Mouse (Mus musculus) c-Kit-positive CD71-positive TER-119-negative erythroid progenitor cells, embryonic 14.5 days (primary cell): ENCODE results near the gene Pih1d1.
"Not testable (repeated sequence)": the region's sequence is repeated elsewhere in the genome, so short reads cannot be mapped to it uniquely, and the experiment has no call there.

Source experiments
- DNase-seq: peaks from one replicate; pipeline ENCODE4 v3.0.0-alpha.2; 2013; ENCODE audit warnings: low read depth

The Pih1d1 gene

GRCm38 (mm10) chr7:45169495-45169894, 15.4 kb downstream of the Pih1d1 start:
- DNase-seq, result no peak

DNA sequence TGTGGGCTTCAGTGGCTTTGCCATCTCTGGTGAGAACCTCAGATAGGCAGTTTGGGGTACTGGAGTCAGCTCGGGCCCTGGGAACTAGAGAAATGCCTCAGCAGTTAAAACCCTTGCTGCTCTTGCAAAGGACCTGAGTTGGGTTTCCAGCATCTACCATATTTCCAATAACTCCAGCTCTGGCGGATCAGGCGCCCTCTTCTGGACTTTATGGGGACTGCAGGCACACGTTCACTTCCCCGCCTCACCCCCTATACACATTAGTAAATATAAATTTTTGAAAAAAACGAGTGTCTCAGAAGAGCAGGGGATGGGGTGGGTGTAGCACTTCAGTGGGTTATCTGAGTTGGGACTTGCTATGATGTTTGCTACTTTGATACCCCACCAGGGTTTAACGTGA, 18.9 kb downstream of the Pih1d1 start:
- no peak for DNase-seq

- not testable (repeated sequence) for DNase-seq
These were observed 19.7 kb downstream of the Pih1d1 start for GRCm38 (mm10) chr7:45173772-45174171.

DNA sequence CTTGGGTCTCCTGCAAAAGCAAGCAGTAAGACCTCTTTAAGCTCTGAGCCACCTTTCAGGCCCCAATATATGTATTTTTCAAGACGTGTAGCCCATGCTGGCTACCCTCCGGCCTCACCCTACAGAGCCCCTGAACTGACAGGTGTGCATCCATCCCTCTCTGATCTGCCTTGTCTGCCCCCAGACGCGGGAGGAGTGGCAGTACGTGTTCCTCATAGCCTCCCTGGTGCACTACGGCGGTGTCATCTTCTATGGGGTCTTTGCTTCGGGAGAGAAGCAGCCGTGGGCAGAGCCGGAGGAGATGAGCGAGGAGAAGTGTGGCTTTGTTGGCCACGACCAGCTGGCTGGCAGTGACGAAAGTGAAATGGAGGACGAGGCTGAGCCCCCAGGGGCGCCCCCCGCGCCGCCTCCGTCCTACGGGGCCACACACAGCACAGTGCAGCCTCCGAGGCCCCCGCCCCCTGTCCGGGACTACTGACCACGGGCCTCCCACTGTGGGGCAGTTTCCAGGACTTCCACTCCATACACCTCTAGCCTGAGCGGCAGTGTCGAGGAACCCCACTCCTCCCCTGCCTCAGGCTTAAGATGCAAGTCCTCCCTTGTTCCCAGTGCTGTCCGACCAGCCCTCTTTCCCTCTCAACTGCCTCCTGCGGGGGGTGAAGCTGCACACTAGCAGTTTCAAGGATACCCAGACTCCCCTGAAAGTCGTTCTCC, 20.6 kb downstream of the Pih1d1 start:
- DNase-seq, result no peak

DNA sequence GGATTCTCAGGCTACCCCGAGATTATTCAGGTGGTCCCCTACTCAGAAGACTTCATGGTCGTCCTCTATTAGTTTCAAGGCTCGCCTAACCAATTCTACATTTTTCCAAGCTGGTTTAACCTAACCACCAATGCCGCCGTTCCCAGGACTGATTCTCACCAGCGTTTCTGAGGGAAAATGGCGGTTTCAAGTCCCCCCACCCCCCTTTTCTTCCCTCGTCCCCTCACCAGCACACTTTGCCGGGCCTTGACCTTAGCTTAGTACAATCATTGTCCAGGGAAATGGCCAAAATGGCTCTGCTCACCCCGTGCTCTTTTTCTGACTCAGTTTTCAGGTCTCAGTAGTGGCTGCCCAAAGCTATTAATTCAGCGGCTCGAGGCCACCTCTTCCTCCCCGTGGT, 21.3 kb downstream of the Pih1d1 start:
- no peak for DNase-seq

DNA sequence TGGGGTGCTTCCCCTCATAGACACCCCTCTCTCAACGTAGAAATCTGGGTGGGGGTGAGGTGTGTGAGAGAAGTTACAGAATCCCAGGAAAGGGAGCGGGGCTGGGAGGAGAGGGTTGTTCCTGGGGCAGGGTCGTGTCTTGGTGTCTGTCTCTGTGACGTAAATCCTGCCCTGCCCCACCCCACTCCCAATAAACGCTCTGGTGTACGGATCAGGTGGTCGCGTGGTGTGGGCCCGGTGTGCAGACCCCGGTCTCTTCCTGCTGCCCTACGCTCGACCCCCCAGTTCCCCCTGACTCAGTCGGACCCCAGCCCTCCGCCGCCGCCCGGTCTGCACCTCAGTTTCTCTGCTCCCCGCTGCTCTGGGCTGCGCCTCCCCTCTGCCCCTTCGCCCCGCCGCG, 21.8 kb downstream of the Pih1d1 start:
- no peak for DNase-seq

GRCm38 (mm10) chr7:45176356-45176755, 22.3 kb downstream of the Pih1d1 start:
- no peak for DNase-seq

GRCm38 (mm10) chr7:45178550-45178949, 24.4 kb downstream of the Pih1d1 start:
- no peak for DNase-seq

- no peak for DNase-seq
These were observed 25.4 kb downstream of the Pih1d1 start, which contains the start of gene Gfy for GRCm38 (mm10) chr7:45179469-45179868. Gfy (minus strand) TSS chr7:45179569.

- DNase-seq, result no peak
These were observed 26.9 kb downstream of the Pih1d1 start, which contains the start of gene Pth2 for GRCm38 (mm10) chr7:45180896-45181477. Pth2 (plus strand) TSS chr7:45180995.

DNA sequence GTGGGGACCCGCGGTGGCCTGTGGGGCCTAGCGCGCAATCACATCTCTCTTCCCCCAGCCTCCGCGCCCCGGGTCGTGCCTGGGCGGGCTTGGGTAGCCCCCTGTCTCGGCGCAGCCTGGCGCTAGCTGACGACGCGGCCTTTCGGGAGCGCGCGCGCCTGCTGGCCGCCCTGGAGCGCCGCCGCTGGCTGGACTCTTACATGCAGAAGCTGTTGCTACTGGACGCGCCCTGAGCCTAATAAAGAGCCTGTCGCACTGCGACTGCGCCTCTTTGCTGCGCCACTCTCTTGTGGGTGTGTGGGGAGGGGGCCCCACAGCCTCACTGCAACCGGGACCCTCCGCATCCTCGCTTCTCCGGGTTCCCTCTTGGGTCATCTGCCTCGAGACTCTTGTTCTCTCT, 27.4 kb downstream of the Pih1d1 start:
- no peak for DNase-seq

GRCm38 (mm10) chr7:45182199-45182601, 28.1 kb downstream of the Pih1d1 start:
- peak; percentile 94 for DNase-seq

GRCm38 (mm10) chr7:45182606-45183005, 28.5 kb downstream of the Pih1d1 start:
- DNase-seq, result no peak

GRCm38 (mm10) chr7:45183672-45184071, 29.6 kb downstream of the Pih1d1 start:
- no peak for DNase-seq

GRCm38 (mm10) chr7:45185921-45186320, 31.8 kb downstream of the Pih1d1 start:
- no peak for DNase-seq

- no peak for DNase-seq
These were observed 35.5 kb downstream of the Pih1d1 start for GRCm38 (mm10) chr7:45189600-45189999.

- no peak for DNase-seq
These were observed 36.1 kb downstream of the Pih1d1 start for GRCm38 (mm10) chr7:45190186-45190585.

GRCm38 (mm10) chr7:45191161-45191560, 37.1 kb downstream of the Pih1d1 start:
- DNase-seq, result no peak

DNA sequence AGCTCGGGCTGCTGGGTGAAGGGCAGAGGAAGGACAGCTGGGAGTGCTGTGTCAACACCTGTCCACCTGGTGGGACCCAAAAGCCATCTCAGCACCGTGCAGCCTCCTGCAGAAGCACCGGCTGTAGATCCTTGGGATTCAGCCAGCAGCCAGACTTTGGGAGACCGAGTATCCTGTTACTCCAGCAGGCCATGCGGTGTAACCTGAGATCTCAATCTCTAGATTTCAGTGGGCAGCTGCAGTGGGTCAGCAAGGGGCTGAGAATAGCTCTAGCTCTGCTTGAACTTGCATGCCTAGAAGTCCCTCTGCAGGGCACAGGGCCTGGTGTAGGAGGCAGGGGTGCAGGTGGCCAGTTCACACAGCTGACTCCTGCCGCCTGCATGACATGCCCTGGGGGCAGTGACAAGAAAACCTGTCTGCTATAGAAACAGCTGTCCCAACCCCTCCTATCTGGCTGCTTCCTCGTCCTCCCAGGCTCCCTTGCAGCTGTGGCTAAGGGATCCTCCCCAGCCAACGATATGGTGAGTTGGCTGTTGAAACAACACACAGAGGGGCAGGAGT, 37.8 kb downstream of the Pih1d1 start:
- DNase-seq, result no peak

DNA sequence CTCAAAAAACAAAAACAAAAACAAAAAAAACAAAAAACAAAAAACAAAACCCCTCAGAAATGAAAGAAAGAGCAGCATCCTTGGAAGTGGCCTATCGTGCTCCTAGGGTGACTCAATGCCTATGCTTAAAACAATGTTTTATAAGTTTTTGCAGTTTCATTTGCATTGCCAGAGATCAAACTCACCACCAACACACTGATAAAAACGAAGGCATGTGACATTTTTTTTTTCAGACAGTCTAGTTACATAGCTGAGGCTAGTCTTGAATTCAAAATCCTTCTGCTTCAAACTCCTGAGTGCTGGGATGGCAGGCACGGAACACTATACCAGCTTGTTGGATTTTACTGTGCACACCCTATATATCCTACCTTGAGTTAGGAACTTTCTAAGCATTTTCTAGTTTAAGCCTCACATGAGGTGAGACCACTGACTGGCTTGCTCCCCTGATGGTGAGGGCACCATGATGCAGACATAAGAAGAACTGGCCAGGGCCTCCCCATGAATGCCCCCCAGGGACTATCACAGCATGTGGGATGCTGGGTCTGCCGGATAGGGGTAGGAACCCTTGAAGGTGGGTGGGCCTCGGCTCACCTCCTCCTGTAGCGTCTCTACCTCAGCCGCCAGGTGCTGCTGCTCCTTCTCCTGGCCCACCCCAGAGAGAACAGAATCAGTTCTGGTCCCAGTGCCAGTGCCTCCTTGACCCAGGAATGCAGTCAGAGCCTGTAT, 38.6 kb downstream of the Pih1d1 start:
- DNase-seq, result no peak

GRCm38 (mm10) chr7:45193406-45193805, 39.3 kb downstream of the Pih1d1 start:
- DNase-seq, result no peak

DNA sequence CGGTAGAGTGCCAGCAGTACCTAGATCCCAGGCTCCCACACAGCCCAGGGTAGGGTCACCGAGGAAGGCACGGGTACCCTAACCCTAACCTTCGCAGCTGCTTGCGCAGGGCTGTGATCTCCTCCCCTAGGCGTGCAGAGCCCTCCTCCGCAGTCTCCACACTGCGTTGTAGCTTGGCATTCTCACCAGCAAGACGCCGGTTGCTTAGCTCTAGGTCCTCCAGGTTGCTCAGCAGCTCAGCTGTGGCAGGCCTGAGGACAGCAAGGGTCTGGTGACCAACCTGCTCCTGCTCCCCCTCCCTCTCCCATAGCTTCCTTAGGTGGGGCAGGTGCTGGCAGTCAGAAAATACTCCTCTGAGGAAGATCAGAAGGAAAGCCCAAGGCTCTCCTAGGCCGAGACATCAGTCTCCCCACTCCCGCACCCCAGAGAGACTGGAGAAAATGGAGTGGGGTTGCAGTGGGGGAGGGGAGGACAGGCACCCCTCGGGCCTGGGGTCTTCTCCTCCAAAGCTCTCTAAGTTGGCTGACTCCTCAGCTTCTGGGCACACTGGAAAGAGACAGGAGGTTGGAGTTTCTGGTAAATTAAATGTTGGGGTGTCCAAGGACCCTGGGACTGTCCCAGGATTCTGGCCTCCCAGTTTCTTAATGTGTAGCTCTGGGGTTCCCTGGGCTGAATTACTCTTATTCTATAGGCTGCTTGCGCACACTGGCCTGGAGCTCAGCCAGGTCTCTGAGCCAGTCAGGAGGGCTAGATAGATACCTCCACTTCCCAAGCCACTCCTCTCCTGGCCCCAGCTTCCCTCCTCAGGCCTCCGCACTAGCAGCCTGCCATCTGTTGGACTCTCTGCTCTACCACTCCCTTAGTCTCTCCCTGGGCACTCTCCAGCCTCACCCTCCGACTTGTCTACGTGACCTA, 40.0 kb downstream of the Pih1d1 start:
- no peak for DNase-seq
